Mouse (Mus musculus) embryo, embryonic 10 days (tissue): ENCODE measurements at regions not wholly inside any gene's neighbourhood (a gene's known extent, or its start where the extent isn't known, plus 50 kb on each side); places are given as distances from the start of the nearest gene placed in this dataset.
"Not testable (repeated sequence)": the region's sequence is repeated elsewhere in the genome, so short reads cannot be mapped to it uniquely, and the experiment has no call there.

Source experiments
- DNase-seq: peaks from one replicate; pipeline ENCODE4 v3.0.0-alpha.2; 2015; ENCODE audit warnings: low spot score

DNA sequence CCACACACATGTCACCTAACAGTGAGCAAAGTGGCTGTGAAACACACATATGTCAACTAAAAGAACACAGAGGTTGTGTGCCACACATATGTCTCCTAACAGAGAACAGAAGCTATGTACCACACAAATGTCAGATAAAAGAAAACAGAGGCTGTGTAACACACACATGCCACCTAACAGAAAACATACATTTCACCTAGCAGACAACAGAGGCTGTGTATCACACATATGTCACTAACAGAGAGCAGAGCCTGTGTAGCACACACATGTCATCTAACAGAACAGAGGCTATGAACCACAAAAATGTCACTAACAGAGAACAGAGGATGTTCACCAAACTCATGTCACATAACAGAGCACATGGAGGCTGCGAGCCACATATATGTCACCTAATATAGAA is 103.6 kb upstream of the Thrb start:
- DNase-seq: no peak

DNA sequence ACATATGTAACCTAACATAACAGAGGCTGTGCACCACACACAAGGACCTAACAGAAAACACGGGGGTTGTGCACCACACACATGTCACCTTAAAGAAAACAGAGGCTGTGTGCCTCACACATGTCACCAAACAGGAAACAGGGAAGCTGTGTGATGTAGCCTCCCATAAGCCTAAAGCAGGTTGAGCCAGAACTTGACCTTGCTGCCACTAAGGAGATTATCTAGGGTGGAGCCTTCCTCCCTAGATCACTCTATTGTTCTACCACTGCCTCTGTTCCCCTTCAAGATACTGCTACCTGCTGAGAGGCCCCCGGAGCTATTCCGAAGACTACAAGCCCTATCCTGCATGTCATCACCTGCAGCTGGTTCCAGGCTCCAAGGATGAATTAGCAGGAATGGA is 100.1 kb upstream of the Thrb start:
- not testable (repeated sequence) for DNase-seq

DNA sequence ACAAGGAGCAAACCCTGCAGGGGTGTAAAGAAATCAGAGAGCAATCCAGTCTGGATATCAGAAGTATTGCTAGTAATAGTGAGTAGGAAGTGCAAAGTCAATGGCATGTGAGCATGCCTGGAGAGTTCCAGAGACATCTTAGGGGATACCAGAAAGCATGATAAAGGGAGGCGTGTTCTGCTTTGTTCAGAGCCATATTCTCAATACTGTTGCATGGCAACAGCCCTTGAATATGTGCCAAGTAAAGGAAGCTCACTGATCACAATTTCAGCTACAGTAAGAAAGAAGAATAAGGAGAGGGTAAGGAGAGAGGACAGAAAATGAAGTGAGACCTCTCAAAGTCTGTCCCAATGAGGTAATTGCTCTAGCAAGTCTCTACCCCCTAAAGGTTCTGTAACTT is 92.1 kb upstream of the Thrb start:
- no peak for DNase-seq

DNA sequence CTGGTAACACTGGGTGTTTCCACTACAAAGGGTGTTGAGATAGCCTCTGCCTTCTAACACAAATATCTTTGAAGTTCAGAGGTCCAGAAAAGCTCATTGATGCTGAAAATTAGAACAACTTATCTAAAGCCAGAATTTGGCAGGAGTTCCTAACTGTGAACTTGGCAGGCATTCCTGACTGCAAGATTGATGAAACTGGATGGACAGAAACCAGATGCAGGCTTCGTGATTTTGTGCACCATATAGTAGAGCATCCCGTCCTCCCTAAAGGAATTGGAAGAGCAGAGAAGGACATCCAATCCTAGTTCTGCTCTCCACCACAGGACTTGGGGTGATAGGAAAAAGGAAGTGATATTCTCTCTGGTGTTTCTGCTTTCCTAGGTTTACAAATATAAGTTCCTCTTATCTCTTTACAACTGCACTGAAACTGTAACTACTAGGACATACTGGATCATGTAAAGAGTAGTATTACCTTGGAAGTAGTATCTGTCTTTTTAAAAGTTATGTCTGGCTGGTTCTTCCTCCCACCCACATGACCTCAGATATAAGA is 90.9 kb upstream of the Thrb start:
- DNase-seq: no peak

DNA sequence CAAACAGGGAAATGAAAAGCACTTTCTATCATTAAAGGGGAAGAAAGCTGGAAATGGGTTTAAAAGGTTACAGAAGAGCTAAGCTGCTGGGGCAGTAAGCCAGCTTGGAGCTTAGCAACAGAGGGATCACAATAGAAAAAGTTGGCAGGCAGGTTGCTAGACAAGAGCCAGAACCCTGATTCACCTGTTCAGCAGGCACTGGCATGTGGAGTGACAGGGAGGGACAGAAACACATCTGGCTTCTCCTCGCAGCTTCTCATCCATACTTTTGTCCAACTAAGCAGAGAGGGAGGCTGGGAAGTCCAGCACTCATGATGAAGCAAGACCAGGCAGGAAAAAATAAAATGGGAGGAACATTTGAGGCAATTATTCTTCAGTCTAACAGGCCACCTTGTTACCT is 81.3 kb upstream of the Thrb start:
- no peak for DNase-seq

DNA sequence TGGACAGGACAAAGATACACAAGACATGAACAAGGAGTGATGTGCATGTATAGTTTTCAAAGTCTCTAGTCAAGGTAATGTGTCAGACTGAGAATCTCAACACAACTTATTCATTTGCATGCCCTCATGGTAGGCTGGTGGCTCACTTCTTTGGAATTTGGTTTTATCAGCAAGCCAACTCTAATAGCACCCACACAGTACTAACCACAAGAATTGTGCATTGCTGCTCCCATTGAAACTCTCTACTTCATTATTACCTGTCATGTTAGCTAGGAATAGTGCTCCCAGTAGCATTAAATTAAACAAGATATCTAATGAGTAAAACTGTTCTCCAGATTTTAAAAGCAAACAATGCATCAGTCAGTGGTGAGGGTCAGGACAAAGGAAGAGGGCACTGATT is 70.5 kb upstream of the Thrb start:
- DNase-seq: no peak

DNA sequence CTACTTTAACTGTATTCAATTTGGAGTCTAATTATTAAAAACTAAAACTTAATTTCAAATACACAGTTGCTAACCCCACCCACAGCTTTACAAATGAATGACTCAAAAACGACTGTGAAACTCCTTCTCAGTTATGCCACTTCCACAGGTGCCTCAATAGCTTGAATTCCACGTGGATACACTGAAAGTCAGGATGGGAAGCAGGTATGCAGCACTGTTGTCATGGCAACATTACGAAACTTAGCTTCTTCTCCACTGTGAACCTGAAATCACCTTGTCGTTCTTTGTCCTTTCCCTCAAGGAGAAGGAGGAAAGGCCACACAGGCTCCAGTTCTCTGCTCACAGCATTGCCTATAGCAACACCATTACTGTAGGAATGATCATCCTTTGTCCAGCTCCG is 60.5 kb upstream of the Thrb start:
- no peak for DNase-seq

DNA sequence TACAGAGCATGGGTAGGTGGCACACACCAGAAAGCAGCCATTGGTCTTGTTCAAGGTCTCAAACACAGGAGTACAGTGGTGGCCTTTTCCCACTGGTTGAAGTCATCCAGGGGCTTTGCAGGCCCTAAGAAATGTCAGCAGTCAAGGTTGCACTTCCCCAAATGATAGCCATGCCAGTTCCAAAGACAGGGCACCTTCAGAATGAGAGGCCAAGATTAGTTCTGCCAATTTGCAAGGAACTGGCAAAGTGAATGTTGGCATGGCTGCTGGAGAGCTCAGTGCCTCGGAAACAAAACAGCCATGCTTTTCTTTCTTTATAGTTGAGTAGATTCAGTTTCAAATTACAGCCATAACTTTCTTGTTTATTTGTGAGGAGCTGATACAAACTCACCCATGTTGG is 57.7 kb upstream of the Thrb start:
- DNase-seq: no peak

DNA sequence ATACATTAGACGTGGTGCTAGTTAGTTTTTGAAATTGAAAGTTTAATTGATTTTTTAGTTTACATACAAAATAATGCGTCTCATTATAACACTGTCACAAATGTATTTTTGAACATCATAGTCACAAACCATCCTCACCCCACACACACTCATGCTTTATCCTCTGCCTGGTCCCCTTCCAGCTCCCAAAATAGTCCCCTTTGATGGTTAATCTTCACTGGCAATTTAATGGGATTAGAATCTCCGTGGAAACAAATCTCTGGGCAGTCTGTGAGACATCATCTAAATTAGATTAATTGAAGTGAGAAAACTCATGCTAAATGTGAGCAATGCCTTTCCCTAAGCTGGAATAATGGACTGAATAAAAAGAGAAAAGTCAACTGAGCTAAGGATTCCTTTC is 54.0 kb upstream of the Thrb start:
- DNase-seq: no peak

DNA sequence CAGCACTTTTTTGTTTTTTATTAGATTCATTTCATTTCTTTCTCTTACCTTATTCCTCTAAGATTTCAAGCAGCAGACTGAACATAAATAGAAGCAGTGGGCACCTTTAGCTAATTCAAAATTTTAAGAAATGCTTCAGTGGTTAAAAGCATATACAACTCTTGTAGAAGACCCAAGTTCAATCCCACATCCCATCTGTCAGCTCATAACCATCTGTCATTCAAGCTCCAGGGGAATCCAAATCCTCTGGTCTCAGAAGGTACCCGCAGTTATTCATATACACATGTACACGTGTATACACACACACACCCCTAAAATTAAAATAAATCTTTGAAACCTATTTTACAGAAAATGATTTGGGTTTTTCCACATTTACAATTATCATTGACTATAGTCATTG is 52.9 kb upstream of the Thrb start:
- DNase-seq: no peak
